Mouse (Mus musculus): ENCODE results near the gene Cdc37. TPM values are rescaled to one million over a fixed set of nuclear protein-coding genes. Genes with fewer than 3 reads are reported as not detected.

The Cdc37 gene
- polyA plus RNA-seq, 1 experiment from 2014 or later = 281 TPM

GRCm38 (mm10) chr9:21167140-21168097 is 17.6 kb upstream of the Cdc37 start:
- DNase-seq (ENCODE audit: low spot score) = peak; percentile 66

GRCm38 (mm10) chr9:21166516-21166915 is 16.7 kb upstream of the Cdc37 start:
- DNase-seq (ENCODE audit: low spot score) = no peak

- peak; percentile 56 for DNase-seq (ENCODE audit: low spot score)
These were observed 16.2 kb upstream of the Cdc37 start for GRCm38 (mm10) chr9:21165952-21166451.

- DNase-seq (ENCODE audit: low spot score) = peak; percentile 76
These were observed 15.5 kb upstream of the Cdc37 start, which contains the start of gene Pde4a for GRCm38 (mm10) chr9:21165041-21165951. Gene Pde4a, plus strand, starts transcription at chr9:21165714.

- DNase-seq (ENCODE audit: low spot score) = peak; percentile 22
These were observed 14.3 kb upstream of the Cdc37 start for GRCm38 (mm10) chr9:21164072-21164471.

GRCm38 (mm10) chr9:21163086-21164050 is 13.6 kb upstream of the Cdc37 start:
- no peak for DNase-seq (ENCODE audit: low spot score)

GRCm38 (mm10) chr9:21161209-21161909 is 11.6 kb upstream of the Cdc37 start:
- DNase-seq (ENCODE audit: low spot score) = peak; percentile 86

- no peak for DNase-seq (ENCODE audit: low spot score)
These were observed 5.0 kb upstream of the Cdc37 start for GRCm38 (mm10) chr9:21154787-21155186.

GRCm38 (mm10) chr9:21153833-21154232 is 4.1 kb upstream of the Cdc37 start:
- DNase-seq (ENCODE audit: low spot score) = no peak

- DNase-seq (ENCODE audit: low spot score) = peak; percentile 20
These were observed 3.5 kb upstream of the Cdc37 start for GRCm38 (mm10) chr9:21153331-21153730.

GRCm38 (mm10) chr9:21152715-21153114 is 2.9 kb upstream of the Cdc37 start:
- DNase-seq (ENCODE audit: low spot score) = peak; percentile 71

GRCm38 (mm10) chr9:21149077-21149653 is 617 bp downstream of the Cdc37 start:
- DNase-seq (ENCODE audit: low spot score) = no peak

- peak; percentile 33 for DNase-seq (ENCODE audit: low spot score)
These were observed 1.4 kb downstream of the Cdc37 start for GRCm38 (mm10) chr9:21148427-21148826.

GRCm38 (mm10) chr9:21146722-21147121 is 3.1 kb downstream of the Cdc37 start:
- peak; percentile 81 for DNase-seq (ENCODE audit: low spot score)

- no peak for DNase-seq (ENCODE audit: low spot score)
These were observed 4.4 kb downstream of the Cdc37 start for GRCm38 (mm10) chr9:21145431-21145830.

- DNase-seq (ENCODE audit: low spot score) = no peak
These were observed 5.4 kb downstream of the Cdc37 start for GRCm38 (mm10) chr9:21144361-21144760.

- no peak for DNase-seq (ENCODE audit: low spot score)
These were observed 7.9 kb downstream of the Cdc37 start for GRCm38 (mm10) chr9:21141922-21142321.

- DNase-seq (ENCODE audit: low spot score) = no peak
These were observed 11.4 kb downstream of the Cdc37 start for GRCm38 (mm10) chr9:21138386-21138785.

GRCm38 (mm10) chr9:21137229-21137628 is 12.6 kb downstream of the Cdc37 start:
- DNase-seq (ENCODE audit: low spot score) = peak; percentile 81

Data from thymus, postnatal 0 days (tissue).